Mouse (Mus musculus): Measurements from ENCODE around the gene Kcnip2. TPM values are rescaled to one million over a fixed set of nuclear protein-coding genes. Genes with fewer than 3 reads are reported as not detected.

Gene Kcnip2
- polyA plus RNA-seq (2017; shearing (Covaris generic)), result 1 to 10 TPM; 8.1 to 9.3 TPM

DNA sequence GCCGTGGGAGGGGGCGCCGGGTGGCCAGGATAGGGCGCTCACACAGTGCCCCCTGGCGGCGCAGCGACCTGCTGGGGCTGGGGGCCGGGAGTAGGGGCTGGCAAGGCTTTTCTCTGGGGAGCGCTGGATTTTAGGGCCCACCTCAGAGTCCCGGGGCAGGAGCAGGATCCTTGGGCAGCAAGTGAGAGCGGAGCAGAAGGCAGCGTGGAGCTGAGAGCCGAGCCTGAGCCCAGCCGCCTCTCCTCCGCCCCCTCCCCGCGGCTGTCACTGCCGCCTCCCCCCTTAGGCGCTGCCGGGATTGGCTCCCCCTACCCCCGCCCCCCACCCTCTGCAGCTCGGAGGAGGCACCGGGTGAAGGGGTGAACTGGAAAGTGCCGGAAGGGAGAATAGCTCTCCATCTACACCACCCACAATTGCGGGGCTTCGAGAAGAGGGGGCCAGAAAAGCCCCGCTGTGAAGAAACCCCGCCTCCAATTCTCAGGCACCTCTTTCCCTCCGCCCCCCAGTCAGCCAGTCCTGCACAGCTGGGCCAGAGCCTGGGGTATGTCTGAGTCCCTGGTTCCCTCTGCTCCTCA is at the start of gene Kcnip2:
TSS of gene Kcnip2 (minus strand) at position 231 of the 575 bp plus-strand sequence.
- no peak for ATAC-seq

DNA sequence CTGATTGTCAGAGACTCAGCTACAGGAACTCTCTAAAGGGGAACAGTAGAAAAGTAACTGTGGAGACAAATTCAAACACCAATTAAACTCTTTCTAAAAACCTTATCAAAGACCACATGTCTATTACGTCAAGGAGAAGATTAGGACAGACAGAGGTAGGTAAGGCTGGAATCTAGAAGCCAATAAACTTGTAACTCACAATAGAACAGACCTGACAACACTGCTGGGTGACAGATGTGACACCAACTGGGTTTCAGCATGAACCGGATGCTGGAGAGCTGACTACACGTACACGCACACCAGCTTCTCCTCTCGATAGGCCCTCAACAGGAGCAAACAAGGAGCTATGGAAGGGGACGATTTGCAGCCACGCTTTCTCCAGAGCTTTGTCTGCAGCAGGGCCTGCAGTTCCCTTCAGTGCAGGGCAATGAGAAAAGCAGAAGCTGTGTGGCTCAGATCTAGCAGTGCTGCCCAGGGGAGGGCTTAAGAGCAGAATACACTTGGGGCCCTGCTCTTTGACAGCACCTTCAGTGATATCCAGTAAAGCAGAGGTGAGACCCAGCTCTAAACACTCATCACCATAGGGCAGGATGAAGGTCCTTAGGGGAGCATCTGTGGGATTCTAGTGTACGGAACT is 39.5 kb upstream of the Kcnip2 start:
- no peak for ATAC-seq

DNA sequence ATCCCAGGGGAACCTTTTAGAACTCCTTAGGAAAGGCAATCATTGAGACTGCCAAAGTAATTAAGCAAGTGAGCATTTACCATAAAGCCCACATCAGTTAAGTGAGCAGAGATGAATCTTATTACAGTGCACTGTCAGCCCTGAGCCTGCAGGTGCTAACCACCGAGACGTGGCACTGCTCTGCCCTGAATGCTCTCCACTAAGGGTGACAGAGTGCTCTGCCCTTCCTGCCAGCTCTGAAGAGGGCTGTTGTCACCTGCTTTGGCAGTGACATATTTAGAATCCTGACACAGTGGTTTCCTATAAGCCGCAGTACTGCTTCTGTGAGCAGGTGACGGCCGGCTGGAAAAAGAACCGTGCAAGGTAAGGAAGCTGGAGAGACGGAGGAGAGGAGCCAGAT is 38.7 kb upstream of the Kcnip2 start:
- no peak for ATAC-seq

DNA sequence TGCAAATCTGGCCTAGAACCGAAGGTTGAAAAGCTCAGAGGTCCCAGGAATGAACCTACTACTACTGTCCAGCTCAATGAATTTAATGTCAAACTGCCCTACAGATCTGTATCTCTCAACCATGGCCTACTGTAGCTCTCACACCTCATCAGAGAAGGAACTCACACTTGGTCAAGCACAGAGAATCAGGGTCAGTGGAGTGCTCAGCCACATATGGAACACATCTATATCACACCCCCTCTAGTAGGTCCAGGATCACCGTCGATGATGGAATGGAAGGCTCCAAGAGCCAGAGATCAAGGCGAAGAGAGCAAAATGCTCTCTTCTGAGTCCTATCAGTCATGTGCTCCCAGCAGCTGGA is 31.9 kb upstream of the Kcnip2 start:
- no peak for ATAC-seq

- peak; percentile 33 for ATAC-seq
Observed at GRCm38 (mm10) chr19:45847016-45847732, 31.3 kb upstream of the Kcnip2 start.

- no peak for ATAC-seq
Observed at GRCm38 (mm10) chr19:45844209-45844608, 28.3 kb upstream of the Kcnip2 start.

DNA sequence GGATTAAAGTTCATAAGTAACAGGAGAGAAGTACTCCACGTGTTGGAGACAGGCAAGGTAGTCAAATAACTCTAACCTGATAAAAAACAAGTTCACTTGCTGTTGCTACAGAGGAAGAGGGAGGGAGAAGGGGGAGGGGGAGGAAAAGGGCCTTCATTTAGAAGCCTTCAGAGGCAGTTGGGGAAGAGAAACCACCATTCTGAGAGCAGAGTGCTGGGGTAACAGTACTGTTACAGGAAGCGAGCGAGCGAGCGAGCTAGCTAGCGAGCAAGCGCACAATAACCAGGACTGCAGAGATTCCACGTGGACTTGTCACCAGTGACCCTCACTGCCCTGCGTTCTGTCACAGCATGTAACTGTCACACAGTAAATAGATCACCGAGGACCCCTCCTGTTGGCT is 27.6 kb upstream of the Kcnip2 start:
- peak; percentile 91 for ATAC-seq

DNA sequence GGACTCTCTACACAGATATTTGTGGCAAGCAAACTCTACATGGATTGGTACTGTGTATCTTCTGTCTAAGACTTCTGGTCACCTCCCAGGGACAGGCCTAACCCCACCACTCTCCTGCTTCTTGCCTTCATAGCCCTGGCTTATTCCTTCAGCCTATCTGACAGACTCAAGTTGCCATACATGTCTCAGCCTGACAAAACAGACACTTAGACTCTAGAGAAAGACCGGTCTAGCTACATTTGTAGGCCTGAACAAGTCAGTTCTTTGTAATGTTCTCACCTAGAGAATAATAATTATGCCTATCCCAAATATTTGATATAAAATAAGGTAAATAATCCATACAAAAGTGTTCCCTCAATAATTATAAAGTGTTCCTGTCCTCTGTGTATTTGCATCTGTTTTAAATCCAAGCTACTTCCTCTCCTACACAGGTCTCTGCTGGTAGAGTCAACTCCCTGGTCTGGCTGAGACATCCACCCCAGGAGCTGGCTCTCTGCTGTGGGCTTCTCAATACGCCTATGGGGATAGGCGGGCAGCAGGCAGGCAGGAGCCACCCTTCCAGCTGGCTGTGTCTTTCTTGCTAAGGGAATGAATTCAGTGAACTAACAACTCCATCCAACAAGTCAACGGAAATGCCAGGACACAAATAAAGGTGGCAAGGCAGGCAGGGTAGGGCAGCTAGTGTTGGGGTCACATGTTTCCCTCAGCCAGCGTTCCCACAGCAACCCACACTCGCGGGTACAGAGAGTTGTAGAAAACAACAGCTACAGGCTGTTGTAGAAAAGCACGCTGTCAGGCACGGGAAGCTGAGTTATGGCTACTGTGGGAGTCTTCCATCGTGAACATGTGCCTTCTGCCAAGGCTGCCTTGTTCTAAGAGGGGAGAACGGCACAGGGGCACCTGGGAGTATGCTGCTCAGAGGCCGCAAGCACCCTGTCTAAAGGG is 21.5 kb upstream of the Kcnip2 start:
- ATAC-seq, result no peak

GRCm38 (mm10) chr19:45835490-45835889 is 19.6 kb upstream of the Kcnip2 start:
- no peak for ATAC-seq

DNA sequence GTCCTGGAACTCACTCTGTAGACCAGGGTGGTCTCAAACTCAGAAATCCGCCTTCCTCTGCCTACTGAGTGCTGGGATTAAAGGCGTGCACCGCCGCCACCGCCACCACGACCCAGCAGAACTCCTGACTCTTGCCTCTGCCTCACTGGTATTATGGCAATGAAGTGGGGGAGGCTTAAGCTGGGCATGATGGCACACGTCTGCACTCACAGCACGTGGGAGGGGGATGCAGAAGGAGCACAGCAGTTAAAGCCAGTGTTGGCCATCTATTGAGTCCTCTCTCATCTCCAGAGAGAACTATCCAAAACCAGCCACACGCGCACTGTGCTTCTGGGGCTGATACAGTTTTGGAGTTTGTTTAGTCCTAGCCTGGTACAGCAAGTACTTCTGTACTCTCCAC is 17.8 kb upstream of the Kcnip2 start:
- ATAC-seq, result no peak

DNA sequence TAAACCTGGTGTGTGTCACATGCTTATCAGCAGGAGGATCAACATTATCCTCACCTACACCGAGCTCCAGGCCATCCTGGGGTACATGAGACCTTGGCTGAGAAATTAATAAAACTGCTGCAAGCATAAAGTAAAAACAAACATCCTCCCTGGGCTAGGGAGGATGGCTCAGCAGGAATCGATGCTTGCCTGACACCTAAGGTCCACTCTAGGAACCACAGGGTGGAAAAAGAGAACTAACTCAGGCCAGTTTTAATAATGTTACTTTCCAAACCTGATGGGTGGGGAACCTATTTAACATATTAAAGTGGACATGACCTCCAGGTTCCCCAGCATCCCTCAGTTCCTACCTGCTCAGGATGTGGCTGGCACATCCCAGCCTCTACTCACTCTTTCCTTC is 14.8 kb upstream of the Kcnip2 start:
- ATAC-seq, result no peak

GRCm38 (mm10) chr19:45827736-45828135 is 11.9 kb upstream of the Kcnip2 start:
- no peak for ATAC-seq

- ATAC-seq, result no peak
Observed at GRCm38 (mm10) chr19:45827125-45827524, 11.3 kb upstream of the Kcnip2 start.

GRCm38 (mm10) chr19:45826146-45826545 is 10.3 kb upstream of the Kcnip2 start:
- ATAC-seq, result no peak

GRCm38 (mm10) chr19:45821832-45822231 is 6.0 kb upstream of the Kcnip2 start:
- no peak for ATAC-seq

DNA sequence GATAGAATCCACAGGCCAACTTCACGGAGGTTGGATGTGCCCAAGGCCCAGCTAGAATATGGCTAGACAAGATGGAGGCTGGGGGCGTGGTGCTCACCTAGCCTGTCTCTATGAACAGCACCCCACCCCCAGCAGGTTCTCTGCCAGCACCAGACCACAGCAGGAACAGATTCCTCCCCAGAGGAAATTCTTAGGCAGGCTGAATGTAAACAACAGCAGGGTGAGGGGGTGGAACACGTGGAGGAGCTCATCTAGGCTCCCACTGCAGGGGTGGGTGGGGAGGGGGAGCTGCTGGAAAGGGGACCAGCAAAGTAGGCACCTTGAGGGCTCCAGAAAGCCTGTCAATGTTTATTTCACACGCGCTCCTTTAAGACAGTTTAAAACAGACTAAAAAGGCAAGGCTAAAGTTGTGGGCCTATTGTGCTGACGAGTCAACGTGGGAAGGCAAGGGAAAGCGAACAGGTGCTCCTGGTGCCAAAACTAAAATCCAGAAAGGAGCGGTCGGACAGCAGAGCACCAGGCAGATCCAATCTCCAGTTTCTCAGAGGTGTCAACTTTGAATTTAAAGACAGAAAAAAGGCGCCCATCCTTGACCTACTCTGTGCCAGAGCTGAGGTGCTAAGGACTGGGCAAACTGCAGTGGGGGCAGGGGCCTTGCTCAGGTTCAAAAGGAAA is 2.1 kb upstream of the Kcnip2 start:
- ATAC-seq, result no peak

- ATAC-seq, result no peak
Observed at GRCm38 (mm10) chr19:45816727-45817126, 866 bp upstream of the Kcnip2 start.

GRCm38 (mm10) chr19:45815170-45815569 is 691 bp downstream of the Kcnip2 start:
- ATAC-seq, result no peak

GRCm38 (mm10) chr19:45813801-45814200 is 2.1 kb downstream of the Kcnip2 start:
- ATAC-seq, result no peak

DNA sequence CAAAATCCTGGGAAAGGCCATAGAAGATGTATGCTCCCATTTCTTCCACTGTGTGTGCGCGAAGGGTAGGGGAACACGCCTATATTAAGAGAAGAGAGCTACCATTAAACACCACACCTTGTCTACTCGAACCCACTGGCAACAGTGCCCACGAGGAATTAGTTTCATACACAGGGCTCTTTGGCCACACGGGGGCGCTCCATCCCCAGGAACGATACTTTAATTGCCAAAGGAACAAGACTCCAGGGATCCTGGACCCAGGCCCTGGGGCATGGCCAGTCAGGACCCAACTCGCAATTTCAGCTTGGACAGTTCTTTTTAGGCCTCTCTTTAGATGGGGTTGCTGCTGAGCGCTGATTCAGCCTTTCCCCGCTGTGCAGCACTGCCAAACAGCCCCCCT is 2.6 kb downstream of the Kcnip2 start:
- peak; percentile 44 for ATAC-seq

DNA sequence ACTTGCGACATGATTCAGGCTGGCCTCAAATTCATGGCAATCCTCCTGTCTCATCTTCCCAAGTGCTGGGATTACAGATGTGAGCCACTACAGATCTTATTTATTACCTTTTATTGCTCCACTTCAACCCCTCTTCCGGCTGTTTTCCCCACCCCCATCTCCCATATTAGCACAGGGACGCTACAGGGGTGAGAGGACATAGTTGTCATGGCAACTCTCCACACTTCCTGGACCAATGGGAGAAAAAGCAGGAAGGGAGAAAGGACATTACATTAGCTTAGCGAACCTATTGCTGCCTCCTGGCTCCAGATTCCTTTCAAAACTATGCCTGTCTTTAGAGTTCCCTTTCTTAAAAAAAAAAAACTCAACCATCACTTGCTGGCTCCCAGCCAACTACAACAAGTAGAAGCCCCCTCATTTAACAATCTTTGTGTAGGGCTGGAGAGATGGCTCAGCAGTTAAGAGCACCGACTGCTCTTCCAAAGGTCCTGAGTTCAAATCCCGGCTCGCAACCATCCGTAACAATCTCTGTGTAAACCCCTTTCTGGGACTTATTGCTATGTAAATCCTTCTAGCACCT is 3.1 kb downstream of the Kcnip2 start:
- no peak for ATAC-seq

DNA sequence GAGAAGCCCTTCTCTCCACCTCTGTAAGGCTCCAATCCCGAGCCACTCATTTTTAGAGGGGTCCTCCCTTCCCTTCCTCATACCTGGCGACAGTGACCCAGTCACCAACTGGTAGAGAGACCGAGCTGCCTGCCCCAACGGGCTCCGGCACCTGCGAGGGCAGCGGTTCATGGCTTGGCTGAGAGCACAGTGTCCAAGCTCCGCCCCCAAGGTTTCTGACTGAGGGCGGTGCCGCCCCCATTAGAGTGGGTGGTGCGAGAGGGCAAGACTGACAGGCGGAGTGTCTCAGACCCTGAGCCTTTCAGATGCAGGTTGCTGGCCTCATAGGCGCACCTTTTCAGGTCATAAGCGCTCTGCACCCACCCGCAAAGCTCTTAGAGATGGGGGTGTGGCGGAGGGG is 3.7 kb downstream of the Kcnip2 start:
- ATAC-seq, result peak; percentile 53

Data from activated CD4-positive, CD25-positive, alpha-beta regulatory T cell, adult 4 months (primary cell).